Mouse (Mus musculus) midbrain, postnatal 0 days (tissue): Measurements from ENCODE around the gene Slc11a2. TPM values are rescaled to one million over a fixed set of nuclear protein-coding genes. Genes with fewer than 3 reads are reported as not detected.

ENCODE experiments used
- ATAC-seq: fragments of 200-750 bp; cut with Nextera tagmentation; 2 replicates; pipeline ENCODE4 v1.8.0; 2017; ENCODE audit warnings: moderate number of reproducible peaks, mild to moderate bottlenecking, moderate TSS enrichment, moderate library complexity; ENCODE audit not compliant: low FRiP score
- DNase-seq: peaks from one replicate; pipeline ENCODE4 v3.0.0-alpha.2; 2015; ENCODE audit warnings: low spot score
- H3K27ac ChIP-seq: fragments of 300-500 bp; sonication (generic); 2 replicates; pipeline ENCODE4 v1.5.1; 2014; ENCODE audit warnings: low read depth, mild to moderate bottlenecking, low read length, mixed read lengths
- H3K27me3 ChIP-seq: fragments of 300-500 bp; sonication (generic); 2 replicates; pipeline ENCODE4 v1.6.1; 2014; ENCODE audit warnings: low read length, control low read depth, mixed read lengths; ENCODE audit not compliant: insufficient read depth
- H3K36me3 ChIP-seq: fragments of 300-500 bp; sonication (generic); 2 replicates; pipeline ENCODE4 v1.6.1; 2014; ENCODE audit warnings: low read length, control low read depth, mixed read lengths; ENCODE audit not compliant: insufficient read depth
- H3K4me1 ChIP-seq: fragments of 300-500 bp; sonication (generic); 2 replicates; pipeline ENCODE4 v1.6.1; 2014; ENCODE audit warnings: mild to moderate bottlenecking, control low read depth, antibody characterized with exemption, low read length, mixed read lengths; ENCODE audit not compliant: insufficient read depth
- H3K4me2 ChIP-seq: fragments of 300-500 bp; sonication (generic); 2 replicates; pipeline ENCODE4 v1.6.1; 2014; ENCODE audit warnings: low read depth, mild to moderate bottlenecking, low read length, mixed read lengths; ENCODE audit not compliant: poor library complexity, severe bottlenecking
- H3K4me3 ChIP-seq: fragments of 300-500 bp; sonication (generic); 2 replicates; pipeline ENCODE4 v1.5.1; 2014; ENCODE audit warnings: low read depth, mild to moderate bottlenecking, low read length, moderate library complexity
- H3K9ac ChIP-seq: fragments of 300-500 bp; sonication (generic); replicated peaks from 2 replicates; pipeline ENCODE4 v1.6.1; 2014; ENCODE audit warnings: mild to moderate bottlenecking, low read length, moderate library complexity, mixed read lengths; ENCODE audit not compliant: poor library complexity, severe bottlenecking
- H3K9me3 ChIP-seq: fragments of 300-500 bp; sonication (generic); 2 replicates; pipeline ENCODE4 v1.6.1; 2016; ENCODE audit warnings: low read length, control low read depth
- CTCF ChIP-seq: IDR thresholded peaks from 2 replicates; pipeline ENCODE4 v1.5.1; 2016; ENCODE audit warnings: antibody characterized with exemption, mild to moderate bottlenecking
- WGBS: fragments of 180-500 bp; shearing (Covaris S2); extraction: QIAGEN DNeasy Blood & Tissue Kit; methylation state at CpG from one replicate; pipeline ENCODE4 v1.1.7; 2014; 5-methylcytosine and 5-hydroxymethylcytosine counted together
- polyA plus RNA-seq: library from polyadenylated mRNA; unstranded; fragments of >200 nt; fragmentation: Nextera tagmentation; extraction: Ambion mirVana; gene quantifications from 2 replicates; pipeline ENCODE4 v1.2.1, GENCODE M21; 2015
- total RNA-seq: library from RNA; depleted of rRNA; stranded (reverse); fragments of >200 nt; gene quantifications from 2 replicates; pipeline ENCODE4 v1.2.3, GENCODE M21; 2014

Gene Slc11a2
- total and polyA plus RNA-seq, 2 experiments from 2014 or later = 23.6 to 34.4 TPM

DNA sequence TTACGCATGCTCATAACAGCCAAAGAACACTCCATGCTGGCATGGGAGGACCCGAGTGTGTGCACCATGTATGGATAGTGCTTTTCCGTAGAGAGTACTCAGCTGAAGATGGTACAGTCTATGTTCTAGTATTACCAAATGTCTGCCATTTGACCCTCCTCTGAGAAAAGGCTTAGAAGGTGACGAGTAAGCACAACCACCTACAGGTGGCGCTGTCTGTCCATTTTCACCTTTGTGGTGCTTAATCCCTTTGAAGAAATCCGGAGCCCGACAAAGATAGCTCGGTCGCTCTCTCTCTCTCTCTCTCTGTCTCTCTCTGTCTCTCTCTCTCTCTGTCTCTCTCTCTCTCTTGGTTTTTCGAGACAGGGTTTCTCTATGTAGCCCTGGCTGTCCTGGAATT lies 33.2 kb upstream of the Slc11a2 start:
- no peak; the same call in 1 of the 2 replicates for ATAC-seq
- peak; percentile 78 for DNase-seq
- Histone ChIP-seq H3K9me3 (no peaks in the 10 kb centered on the region), H3K36me3 (no peaks in the 10 kb centered on the region), H3K4me1 (no peaks in the 10 kb centered on the region), H3K9ac (no peak overlapping the region), H3K27me3 (no peaks in the 10 kb centered on the region), H3K4me3 (no peak overlapping the region), H3K27ac (no peak overlapping the region), H3K4me2 (no peak overlapping the region)
- peak; percentile 72 for TF ChIP-seq CTCF
- 42% methylated on average over 10 of the region's 10 CpGs for WGBS

DNA sequence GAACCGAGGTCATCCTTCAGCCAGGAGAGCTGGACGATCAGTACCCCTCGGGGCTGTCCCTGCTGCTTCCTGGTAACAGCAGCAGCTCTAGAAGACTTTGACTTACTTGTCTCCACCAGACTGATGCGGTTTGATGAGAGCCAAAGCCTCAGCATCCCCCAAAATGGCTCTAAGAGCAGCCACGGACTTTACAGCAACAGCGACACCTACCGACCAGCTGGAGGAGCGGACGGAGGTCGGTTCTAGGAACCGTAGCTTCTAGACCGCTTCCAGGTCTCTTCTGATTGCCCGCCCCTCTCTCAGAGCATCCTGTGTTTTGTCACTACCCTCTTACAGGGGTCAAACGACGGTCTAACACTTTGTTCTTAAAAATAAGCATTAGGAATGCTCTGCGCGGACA lies 32.5 kb upstream of the Slc11a2 start:
- ATAC-seq = peak; percentile 66
- DNase-seq = peak; percentile 92
- Histone ChIP-seq H3K4me2 (no peak overlapping the region), H3K36me3 (no peaks in the 10 kb centered on the region), H3K4me1 (no peaks in the 10 kb centered on the region), H3K9ac (no peak overlapping the region), H3K9me3 (no peaks in the 10 kb centered on the region), H3K4me3 (no peak overlapping the region), H3K27ac (no peak overlapping the region), H3K27me3 (no peaks in the 10 kb centered on the region)
- 8% methylated on average over 17 of the region's 17 CpGs for WGBS
- peak; percentile 93 for TF ChIP-seq CTCF

DNA sequence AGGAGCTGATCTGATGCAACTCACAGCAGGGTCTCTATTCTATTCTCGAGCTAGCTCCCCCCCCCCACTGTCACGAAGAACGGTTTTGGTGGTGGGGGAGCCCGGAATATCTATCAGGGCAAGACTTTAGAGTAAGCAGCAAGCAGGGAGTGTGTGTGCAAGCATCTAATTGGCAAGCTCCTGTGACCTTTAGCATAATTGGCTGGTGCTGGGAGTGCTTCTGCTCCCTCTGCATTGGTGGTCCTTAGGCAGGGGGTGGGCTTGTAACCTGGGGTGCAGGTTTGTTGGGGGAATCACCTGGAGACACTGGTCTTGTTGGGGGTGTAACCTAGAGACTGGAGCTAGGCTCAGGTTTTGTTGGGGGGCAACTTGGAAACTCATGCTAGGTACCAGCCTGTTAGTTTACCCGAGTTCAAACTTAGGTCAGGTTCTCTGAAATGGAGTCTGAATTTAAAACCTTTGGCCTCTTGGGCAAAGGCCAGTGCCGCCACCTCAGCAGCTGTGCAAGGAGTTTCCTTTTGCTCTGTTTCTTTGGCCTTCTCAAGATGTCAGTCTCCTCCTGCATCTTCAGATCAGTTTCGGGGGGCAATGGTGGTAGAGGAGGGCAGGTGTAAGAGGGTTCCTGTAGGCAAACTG lies 31.6 kb upstream of the Slc11a2 start:
- Histone ChIP-seq H3K27me3 (no peaks in the 10 kb centered on the region), H3K4me1 (no peaks in the 10 kb centered on the region), H3K9me3 (no peaks in the 10 kb centered on the region), H3K36me3 (no peaks in the 10 kb centered on the region), H3K4me3 (no peak overlapping the region), H3K9ac (no peak overlapping the region), H3K4me2 (no peak overlapping the region), H3K27ac (no peak overlapping the region)
- no peak for DNase-seq
- TF ChIP-seq CTCF = no peak
- no peak for ATAC-seq
- 64% methylated on average over 7 of the region's 7 CpGs for WGBS

DNA sequence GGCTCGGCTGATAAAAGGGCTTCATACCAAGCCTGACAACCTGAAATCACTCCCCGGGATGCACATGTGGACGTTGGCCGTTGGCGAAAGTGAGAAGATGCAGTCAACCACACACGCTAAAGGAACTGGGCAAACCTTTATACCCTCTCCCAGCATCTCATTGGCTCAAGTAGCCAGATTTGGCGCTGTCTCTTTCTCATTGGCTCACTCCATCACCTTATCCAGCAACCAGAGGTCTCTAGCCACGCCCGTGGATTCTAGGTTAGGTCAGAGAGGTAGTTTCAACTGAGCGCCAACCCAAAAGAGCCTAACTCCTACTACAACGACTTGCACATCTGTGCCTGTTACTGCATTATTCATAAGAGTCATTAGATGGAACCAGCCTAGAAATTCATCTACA lies 27.6 kb upstream of the Slc11a2 start:
- no peak overlapping the region for H3K4me2 ChIP-seq
- no peak overlapping the region for H3K9ac ChIP-seq
- TF ChIP-seq CTCF = no peak
- no peaks in the 10 kb centered on the region for H3K36me3 ChIP-seq
- no peak overlapping the region for H3K4me3 ChIP-seq
- WGBS = 82% methylated on average over 11 of the region's 11 CpGs
- no peaks in the 10 kb centered on the region for H3K4me1 ChIP-seq
- no peak overlapping the region for H3K27ac ChIP-seq
- no peak for DNase-seq
- ATAC-seq = no peak
- H3K27me3 ChIP-seq = no peaks in the 10 kb centered on the region
- no peaks in the 10 kb centered on the region for H3K9me3 ChIP-seq

DNA sequence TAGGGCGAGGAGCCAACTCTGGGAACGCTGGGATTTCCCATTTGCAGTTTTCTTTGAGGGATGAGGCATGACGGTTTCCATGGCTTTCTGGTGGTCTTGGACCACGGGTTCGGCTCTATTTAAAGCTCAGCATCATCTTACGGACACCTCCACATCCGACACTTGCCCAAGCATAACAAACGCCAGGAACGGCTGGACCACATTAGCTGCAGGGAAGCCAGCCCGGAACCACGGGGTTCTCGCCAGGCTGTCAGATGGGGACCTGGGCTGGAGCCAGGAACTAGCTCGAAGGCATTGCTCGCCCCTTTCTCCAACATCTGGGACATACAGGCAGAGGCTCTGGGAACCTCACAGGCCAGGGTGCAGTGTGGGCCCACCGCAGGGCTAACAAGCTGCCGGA lies 26.4 kb upstream of the Slc11a2 start:
- H3K9ac ChIP-seq = no peak overlapping the region
- ATAC-seq (no peak), DNase-seq (peak; percentile 39)
- no peaks in the 10 kb centered on the region for H3K4me1 ChIP-seq
- H3K27me3 ChIP-seq = no peaks in the 10 kb centered on the region
- 66% methylated on average over 16 of the region's 16 CpGs for WGBS
- no peak overlapping the region for H3K4me2 ChIP-seq
- no peak overlapping the region for H3K4me3 ChIP-seq
- H3K9me3 ChIP-seq = no peaks in the 10 kb centered on the region
- TF ChIP-seq CTCF = no peak
- H3K27ac ChIP-seq = no peak overlapping the region
- no peaks in the 10 kb centered on the region for H3K36me3 ChIP-seq

DNA sequence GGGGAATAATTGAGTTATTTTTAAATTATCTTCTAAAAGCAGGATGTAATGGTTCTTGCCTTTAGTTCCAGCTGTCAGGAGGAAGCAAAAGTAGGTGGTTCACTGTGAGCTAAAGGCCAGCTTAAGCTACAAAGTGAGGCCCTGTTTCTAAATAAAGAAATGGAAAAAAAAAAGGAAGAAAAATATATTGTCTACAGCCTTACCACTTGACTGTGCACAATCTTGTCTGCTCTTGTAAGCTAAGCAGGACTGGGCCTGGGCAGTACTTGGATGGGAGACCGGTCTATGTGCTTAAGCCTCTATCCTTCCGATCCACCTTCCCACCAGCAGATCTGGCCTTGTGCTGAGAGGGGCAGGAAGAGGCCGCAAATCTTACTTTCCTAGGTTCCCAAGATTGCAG lies 24.6 kb upstream of the Slc11a2 start:
- Histone ChIP-seq H3K9ac (no peak overlapping the region), H3K4me3 (no peak overlapping the region), H3K4me2 (no peak overlapping the region), H3K4me1 (no peaks in the 10 kb centered on the region), H3K36me3 (no peaks in the 10 kb centered on the region), H3K27ac (no peak overlapping the region), H3K9me3 (no peaks in the 10 kb centered on the region), H3K27me3 (no peaks in the 10 kb centered on the region)
- TF ChIP-seq CTCF = no peak
- 89% methylated on average over 3 of the region's 3 CpGs for WGBS
- DNase-seq (no peak), ATAC-seq (no peak)
